Mouse (Mus musculus) adrenal gland, postnatal 36 days (tissue): ENCODE data around the gene Sik3. TPM values are rescaled to one million over a fixed set of nuclear protein-coding genes. Genes with fewer than 3 reads are reported as not detected.
A peak's percentile ranks its signal among the peaks of the same experiment; 100 is the strongest.

Experiments
- DNase-seq, 2 experiments: peaks; one replicate each; pipeline ENCODE4 v3.0.0; 2021; ENCODE audit warnings: mixed read lengths in 1 of 2
- total RNA-seq, 2 experiments: library from RNA; stranded (reverse); gene quantifications; 2 replicates each; pipeline ENCODE4 v1.2.3; 2021

Gene Sik3
- total RNA-seq, 2 experiments from 2014 or later = 55.1 to 60.0 TPM

DNA sequence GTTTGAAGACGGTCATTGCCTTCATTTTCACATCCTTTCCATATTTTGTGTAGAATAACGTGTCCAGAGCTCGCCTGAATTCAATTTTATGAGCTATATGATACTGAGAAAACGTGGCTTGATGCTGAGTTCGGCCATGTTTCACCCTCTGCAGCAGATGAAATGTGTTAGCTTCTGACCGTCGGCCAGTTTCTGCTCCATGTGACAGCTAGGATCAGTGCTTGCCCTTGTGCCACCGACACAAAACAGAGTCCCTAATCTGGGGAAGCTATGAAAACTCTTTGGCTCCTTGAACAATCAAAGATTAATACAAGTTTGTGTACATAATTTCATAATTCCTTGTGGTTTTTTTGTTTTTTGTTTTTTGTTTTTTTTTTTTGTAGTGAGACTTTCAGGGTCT, 178.6 kb downstream of the Sik3 start:
- DNase-seq = no peak

DNA sequence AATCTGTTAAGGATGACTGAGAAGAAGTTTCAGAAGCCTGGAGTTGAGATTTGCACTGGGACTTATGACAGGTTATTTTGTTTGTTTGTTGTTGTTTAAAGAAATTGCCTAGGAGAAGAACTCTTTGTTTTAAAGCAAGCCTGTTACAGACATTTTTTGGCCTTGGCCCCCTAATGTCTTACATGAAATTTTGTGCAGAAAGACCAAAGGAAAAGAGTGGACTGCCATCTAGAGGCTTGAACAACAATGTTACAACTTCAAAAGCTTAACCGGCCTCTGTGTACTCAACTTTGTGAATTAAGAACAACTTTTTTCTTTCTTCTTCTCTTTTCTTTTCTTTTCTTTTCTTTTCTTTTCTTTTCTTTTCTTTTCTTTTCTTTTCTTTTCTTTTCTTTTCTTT, 179.0 kb downstream of the Sik3 start:
- DNase-seq = no peak

DNA sequence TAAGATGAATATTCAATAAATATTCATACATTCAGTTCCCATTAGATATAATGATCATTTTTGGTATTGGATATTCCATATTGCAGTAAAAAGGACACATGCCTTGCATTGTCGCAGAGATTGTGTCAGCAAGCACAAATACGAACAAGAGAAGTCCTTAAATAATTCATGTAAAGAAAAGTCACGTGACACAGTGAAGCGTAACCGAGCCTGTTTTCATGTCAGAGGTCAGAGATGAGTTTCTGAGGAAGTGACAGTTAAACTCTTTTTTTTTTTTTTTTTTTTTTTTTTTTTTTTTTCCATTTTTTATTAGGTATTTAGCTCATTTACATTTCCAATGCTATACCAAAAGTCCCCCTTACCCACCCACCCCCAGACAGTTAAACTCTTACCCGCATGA, 180.0 kb downstream of the Sik3 start:
- no peak for DNase-seq

DNA sequence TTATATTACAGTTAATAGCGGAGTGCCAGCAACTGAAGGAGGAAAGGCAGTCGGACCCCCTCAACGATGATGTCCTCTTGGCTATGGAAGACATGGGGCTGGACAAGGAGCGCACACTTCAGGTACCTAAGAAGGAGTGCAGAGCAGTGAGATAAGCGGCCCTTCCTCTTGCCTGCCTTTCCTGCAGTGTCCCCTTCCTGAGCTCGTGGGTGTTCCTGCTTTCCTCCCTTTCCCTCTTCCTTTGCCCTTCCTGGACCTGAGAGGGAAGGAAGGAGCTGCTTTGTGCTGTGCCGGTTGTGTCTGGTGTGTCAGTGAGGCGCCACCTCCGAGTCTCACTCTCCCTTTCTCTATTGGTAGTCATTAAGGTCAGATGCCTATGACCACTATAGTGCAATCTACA, 182.2 kb downstream of the Sik3 start:
- no peak for DNase-seq

DNA sequence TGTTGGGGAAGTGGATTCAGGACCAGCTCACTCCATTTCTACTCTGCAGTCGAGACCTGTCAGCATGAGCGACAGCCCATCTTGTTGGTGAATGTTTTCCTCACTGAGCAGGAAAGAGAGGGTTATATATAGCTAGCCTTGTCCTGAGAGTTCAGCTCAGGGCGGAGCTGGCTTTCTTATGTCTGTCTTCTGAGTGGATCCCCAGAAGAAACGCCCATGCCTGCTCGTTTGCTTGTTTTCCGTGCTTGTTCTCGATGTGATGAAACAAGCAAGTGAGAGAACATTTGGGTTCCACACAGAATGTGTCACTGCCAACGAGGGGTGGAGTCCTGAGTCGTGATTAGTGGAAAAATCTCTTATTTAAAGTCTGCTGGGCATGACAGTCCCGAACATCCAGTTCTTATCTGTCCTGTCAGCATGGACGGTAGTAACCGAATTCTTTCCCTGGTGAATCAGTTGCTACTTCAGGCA, 184.1 kb downstream of the Sik3 start:
- peak; percentile 52 to 60 for DNase-seq

DNA sequence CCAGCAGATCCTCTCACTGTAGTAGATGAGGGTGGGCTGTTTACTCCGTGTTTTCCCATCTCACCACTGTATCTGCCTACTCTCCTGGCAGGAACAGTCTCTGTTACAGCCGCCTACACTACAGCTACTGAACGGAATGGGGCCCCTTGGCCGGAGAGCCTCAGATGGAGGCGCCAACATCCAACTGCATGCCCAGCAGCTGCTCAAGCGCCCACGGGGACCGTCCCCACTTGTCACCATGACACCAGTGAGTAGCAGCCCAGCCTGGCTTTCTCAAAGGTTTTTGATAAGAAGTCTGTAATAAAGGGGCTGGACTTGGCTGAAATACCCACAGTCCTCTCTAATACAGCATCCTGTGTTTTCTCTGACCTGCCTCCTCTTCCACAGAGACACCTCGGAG, 185.8 kb downstream of the Sik3 start:
- DNase-seq = no peak

DNA sequence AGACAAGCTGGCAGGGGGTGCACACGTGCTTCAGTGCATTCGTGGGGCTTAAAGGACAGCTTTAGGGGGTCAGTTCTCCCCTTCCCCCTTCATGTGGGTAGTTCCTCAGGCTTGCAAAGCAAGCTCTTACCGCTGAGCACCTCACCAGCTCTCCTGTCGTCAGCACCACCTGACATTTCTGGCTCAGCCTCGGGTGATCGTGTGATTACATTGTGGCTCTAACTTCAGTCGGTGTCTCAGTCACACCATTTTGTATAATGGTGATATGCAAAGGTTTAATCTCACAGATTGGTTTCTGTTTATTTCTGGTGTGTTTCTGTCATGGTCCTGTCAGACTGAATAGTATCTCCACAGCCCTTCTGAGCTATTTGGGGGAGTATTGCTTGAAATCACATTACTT, 186.3 kb downstream of the Sik3 start:
- DNase-seq = no peak

DNA sequence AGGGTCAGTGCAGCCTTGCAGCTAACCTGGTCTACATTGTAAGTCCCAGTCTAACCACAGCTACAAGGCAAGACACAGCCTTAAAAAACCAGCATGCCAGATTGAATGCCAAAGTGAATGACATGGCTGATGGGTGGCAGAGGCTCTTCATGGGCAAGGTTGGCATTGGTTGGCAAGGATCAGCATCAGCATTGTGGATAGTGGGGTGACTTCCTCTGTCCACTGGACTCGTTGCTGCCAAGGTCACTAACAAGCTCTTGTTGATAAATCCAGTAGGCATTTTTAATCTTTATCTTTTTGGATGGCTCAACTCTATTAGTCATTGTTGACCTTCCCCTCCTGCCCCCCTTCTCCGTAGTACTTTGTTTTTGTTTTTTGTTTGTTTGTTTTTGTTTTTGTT, 187.0 kb downstream of the Sik3 start:
- DNase-seq = peak; percentile 47 to 53

DNA sequence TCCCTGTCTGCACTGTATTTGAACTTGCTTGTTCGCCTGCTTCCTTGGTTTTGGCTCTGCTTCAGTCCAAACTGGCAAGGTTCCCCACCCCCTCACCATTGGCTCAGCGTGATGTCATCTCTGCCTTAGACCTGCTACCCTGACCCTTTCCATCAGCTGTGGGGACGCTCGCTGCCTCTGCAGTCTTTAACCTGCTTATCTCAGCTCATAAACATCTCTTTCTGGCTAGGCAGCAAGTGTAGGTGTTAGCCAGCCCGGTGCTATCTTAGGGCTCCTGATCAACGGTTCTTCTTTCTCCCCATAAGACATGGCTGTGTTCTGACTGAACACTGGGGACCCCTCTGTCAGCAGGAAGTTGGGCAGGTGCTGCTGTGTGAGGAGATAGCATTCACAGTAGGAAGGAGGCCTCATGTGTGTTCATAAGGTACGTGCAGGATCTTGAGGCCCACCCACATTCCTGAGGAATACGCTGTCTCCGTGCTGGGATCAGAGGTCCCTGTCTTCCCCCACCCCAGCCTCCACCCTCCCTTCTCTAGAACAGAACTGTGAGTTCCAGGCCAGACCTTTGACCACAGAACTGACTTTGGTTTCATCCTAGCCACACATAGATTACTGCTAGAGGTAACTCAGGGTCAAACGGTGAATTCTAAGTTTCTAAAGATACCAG, 194.3 kb downstream of the Sik3 start:
- DNase-seq = peak in 1 of 2 experiments; percentile 49

DNA sequence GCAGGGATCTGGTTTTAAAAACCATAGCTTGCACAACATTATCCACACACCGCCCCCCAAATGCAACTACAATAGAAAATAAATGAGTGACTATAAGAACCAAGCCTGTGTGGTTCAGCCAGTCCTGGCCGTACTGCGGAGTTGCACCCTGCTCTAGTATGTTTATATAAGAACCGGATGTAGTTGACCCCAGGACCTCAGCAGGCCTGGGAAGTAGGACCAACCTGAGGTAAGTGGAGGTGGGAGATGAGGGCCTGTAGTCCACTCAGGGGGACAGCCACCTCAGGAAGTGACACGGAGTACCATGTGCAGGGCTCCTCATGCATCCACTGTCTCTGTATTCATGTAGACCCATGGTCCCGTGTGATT, 194.9 kb downstream of the Sik3 start:
- no peak for DNase-seq

DNA sequence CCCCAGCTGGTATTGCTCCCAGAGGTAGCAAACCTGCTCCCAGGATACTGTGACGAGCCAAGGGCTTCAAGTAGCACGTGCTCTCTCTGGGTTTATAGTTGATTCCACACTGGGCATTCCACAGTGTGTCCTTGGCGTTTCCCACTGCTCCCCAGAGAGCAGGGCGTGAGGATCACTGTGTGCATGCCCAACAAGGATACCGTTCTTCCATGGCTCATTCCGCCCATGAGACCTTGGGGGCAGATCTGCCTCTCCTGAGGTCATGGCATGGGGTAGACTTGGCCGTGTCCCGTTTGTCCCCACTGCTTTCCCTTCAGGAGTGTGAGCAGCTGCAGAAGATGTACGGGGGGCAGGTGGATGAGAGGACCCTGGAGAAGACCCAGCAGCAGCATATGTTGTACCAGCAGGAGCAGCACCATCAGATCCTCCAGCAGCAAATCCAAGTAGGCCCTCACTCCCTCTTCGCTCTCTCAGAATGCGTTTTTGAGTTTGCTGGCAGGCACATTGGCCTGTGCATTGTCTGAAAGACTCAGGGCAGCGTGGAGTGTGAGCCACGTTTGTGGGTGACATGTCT, 195.9 kb downstream of the Sik3 start:
- peak; percentile 49 to 56 for DNase-seq

DNA sequence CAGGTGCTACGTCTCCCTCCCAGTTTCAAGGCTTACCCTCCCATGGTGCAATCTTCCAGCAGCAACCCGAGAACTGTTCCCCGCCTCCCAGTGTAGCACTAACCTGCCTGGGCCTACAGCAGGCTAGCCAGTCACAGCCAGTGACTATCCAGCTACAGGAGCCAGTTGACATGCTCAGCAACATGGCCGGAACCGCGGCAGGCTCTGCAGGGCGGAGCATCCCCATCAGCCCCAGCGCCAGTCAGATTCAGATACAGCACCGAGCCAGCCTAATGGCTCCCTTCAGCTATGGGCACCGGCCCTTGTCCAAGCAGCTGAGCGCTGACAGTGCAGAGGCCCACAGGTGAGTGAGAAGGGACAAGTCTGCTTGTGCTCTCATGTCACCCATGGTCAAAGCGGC, 197.9 kb downstream of the Sik3 start:
- no peak for DNase-seq

DNA sequence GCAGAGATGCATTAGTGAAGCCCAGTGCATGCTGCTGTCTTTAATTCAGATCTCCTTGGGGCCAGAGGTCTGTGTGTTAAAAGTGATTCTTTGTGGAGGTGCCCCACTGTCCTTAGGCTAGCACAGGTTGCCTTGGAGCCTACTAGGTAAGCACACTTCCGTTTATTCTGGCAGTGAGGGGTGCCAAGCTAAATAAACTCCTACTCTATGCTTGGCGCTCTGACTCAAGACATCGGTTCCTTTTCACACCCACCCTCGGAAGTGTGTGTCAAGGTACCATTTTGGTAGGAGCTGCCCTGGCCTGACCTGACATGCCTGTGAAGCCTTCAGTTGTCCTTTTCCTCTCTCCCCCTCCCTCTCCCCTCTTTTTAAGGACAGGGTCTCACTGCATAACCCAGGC, 201.7 kb downstream of the Sik3 start:
- DNase-seq = no peak

DNA sequence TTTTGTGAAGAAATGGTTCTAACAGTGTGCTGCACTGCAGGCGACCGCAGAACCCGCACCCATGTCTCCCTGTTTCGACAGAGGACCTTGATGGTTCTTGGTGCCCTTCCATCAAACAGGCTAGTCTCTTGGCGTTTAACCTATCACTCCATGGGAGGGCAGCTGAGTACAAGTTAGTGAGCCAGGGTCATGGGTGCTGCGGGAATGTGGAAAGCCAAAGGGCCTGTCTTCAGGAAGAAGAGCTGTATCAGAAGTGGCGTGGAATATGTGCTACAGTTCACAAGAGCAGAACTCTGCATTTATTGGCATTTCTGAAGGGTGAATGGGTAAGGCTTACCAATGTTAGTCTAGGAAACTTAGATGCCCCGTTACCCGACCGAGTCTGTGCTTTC, 202.3 kb downstream of the Sik3 start:
- DNase-seq = no peak

DNA sequence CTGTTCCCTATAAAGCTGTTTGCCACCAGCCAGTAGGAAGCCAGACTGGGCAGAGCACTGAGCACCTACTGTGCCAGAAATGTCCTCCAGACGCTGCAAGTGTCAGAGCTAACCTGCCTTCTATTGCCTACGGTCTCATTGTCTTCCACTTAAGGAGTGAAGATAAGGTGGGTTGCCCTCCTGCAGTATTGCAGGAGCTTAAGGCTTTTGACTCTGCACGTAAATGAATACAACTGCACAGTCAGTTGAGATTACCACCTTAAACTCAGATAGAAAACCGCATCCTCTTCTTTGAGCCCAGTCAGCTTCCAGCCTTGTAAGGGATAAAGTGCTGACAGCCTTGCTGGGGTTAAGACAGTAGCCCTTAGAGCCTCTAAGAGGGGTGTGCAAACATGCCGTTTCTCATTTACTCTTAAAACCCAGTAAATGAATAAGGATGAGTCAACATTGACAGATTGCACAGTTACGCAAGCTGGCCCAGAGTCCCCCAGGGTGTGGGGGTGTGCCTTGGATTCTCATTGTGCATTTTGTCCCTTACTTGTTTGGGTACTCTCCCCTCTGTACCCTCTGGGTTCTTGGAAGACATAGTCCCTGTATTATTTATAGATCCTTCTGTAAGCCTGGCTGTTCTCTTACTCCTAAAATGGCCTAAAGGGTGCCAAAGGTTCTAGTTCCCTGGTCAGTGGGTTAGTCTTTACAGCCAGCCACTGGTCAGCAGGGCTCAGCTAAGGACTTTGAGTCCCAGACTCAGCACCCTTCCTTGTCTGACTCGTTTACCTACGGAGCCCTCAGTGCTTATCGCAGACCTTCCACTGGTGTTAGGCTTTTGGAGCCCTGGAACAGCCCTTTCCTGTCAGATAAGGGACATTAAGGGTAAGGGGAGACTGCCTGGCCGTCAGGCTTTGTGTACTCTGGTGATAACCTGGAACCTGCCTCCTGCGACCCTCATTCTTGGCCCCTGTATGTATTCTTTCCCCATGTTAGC, 203.0 kb downstream of the Sik3 start:
- DNase-seq = peak in 1 of 2 experiments; percentile 47

DNA sequence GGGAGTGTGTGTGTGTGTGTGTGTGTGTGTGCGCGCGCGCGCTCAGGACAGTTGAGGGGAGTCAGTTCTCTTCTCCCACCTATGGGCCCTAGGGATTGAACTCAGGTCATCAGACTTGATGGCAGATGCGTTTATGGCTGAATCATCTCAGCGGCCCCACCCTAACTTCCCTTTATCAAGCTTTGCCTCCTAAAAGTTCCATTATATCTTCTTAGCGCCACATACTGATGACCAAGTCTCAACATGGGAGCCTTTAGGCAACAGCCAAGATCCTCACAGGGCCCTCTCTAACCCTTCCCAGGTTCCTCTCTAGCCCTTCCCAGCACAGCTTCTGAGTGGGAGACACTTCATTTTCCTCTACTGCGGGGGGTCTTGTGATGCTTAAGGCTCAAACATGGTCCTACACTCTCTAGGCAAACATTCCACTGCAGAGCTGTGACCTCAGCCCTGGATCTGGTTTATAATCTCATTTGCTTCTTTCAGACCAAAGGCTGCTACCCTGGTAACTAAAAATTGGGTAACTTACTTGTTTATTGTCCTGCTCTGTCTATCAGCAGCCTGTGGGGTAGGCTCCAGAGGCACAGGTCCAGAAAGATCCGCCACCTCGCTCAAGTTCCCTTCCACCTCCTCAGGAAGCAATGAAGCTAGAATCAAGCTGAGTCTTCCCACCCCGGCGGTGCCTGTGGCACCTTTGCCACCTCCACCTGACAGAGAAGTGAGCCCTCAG, 204.3 kb downstream of the Sik3 start:
- DNase-seq = no peak

DNA sequence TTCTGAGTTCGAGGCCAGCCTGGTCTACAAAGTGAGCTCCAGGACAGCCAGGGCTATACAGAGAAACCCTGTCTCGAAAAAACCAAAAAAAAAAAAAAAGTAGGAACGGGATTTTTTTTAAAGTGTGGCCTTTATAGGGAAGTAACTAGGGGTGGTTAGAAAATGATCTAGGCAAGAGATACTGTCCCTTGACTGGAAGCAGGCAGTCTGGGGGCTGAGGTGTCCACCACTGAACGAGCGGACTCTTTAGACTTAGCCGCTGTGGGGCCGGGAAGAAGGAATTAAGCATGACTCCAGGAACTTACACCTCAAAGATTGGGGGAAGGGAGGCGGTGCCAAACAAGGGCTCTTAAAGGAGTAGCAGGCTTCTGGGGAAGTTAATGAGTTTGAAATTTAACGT, 205.6 kb downstream of the Sik3 start:
- no peak for DNase-seq

DNA sequence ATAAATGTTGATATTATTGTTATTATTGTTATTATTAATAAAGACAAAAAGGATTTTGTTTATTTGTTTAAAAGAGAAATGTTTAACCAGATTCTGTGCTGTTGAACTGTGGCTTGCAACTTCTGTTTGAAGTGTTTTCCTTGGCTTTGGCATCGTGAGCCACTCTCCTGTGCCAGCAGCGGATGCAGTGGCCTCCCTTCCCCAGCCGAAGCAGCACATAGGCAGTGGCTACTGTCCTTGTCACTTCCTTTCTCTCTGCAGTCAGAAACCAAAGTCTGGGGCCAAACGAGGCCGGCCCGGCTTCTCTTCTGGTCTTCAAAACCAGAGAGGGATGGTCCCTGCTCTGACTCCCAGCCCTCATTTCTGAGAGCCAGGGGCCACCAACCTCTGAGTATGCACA, 210.5 kb downstream of the Sik3 start:
- no peak for DNase-seq

DNA sequence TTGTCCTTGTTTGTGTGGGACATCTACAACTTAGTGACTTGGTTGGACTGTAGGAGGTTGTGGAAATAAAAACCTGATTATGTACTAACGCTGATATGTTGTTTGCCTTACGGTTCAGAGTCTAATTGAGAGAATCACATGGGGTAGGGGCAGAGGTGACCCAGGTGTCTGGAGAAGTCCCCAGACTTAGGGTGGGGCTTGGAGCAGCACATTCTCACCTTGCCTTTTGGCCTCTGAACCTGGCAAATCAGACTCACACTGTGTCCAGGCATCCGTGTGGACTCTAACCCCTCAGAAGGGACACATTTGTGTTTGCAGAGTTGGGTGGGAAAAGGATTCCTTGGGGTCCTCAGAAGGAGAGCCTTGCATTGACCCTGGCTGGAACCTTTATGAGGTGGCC, 211.5 kb downstream of the Sik3 start:
- DNase-seq = no peak

DNA sequence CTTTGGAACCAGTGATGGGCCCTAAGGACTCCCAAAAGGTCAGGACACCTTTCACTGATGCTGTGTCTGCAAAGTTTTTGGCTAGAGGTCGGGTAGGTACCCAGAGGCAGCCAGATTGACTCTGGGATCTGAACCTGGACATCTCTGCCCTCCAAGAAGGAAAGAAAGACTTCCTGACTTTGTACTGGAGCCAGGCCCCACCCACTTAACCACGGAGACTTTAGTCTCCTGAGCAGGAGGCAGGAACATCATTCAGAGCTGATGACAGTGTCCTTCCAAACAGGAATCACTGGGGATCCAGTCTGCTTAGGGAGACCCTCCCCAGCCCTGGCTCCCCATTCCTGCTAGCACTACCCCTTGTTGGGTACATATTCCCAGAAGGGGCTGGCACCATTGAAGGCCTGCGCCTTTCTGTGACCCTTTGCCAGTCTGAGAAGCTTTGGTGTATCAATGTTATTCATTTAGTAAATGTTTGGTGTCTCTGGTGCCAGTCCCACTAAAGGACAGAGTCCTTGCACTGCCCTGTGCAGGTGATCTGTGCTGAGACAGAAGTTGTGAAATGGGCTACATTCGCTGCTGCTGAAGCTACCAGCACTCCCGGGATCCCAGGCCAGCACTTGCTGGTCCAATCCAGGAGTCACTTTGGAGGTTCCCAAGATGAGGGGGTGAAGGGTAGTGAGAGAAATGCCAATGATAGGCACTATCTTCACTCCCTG, 212.5 kb downstream of the Sik3 start:
- no peak for DNase-seq

DNA sequence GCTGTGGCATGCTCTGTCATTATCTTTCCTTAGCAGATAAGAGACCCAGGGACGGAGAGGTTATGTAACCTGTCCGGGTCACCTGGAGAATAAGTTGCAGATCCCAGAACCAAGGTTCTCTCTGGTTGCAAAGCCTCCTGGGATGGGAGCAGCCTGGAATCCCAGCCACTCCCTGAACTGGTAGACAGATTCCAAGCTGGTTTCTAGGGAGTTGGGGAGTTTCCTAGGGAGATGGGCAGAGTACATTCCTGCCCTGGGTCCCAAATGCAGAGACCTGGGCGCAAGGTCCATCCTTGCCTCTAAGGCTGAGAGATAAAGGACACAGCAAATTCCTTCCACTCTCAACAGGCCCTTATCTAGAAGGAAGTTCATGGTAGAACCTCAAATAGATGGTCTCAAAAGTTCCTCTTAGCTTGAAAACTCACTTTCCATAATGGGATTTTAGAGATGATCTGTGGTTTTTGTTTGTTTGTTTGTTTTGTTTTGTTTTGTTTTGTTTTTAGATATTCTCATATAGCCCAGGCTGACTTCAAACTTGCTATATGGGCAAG, 214.5 kb downstream of the Sik3 start:
- DNase-seq = no peak
